Mouse (Mus musculus): ENCODE results near the gene Scaf1. TPM values are rescaled to one million over a fixed set of nuclear protein-coding genes. Genes with fewer than 3 reads are reported as not detected.

Gene Scaf1
- total and polyA plus RNA-seq, 2 experiments from 2014 or later: 45.6 to 77.7 TPM

GRCm38 (mm10) chr7:44985595-44986191, 30.5 kb downstream of the Scaf1 start:
- Histone ChIP-seq H3K9ac (replicated peaks; ENCODE audit: low read length) (peak overlapping the region; percentile 93), H3K9me3 (ENCODE audit: low read length) (no peaks in the 10 kb centered on the region), H3K36me3 (ENCODE audit: insufficient read depth, low read length) (peaks cover 16% of the 10 kb centered on the region), H3K27ac (peak overlapping the region; percentile 96), H3K4me3 (ENCODE audit: low read length) (peak overlapping the region; percentile 97), H3K4me1 (ENCODE audit: insufficient read depth, low read length) (peaks cover 13% of the 10 kb centered on the region), H3K27me3 (ENCODE audit: insufficient read depth, low read length) (no peaks in the 10 kb centered on the region), H3K4me2 (ENCODE audit: low read depth, low read length) (peak overlapping the region; percentile 71)
- peak; percentile 6 for ATAC-seq
- peak; percentile 53 for TF ChIP-seq CTCF (IDR thresholded peaks at IDR 0.05; ENCODE audit: low read depth)
- DNase-seq (ENCODE audit: low spot score): peak; percentile 82
- 0% methylated on average over 35 of the region's 45 CpGs for WGBS

- H3K4me1 ChIP-seq (ENCODE audit: insufficient read depth, low read length): peaks cover 13% of the 10 kb centered on the region
- WGBS: 34% methylated on average over 3 of the region's 3 CpGs
Measured at GRCm38 (mm10) chr7:44984833-44985164, 31.4 kb downstream of the Scaf1 start.

GRCm38 (mm10) chr7:44983944-44984832, 32.0 kb downstream of the Scaf1 start:
- DNase-seq (ENCODE audit: low spot score) (no peak), ATAC-seq (no peak)
- no peak for TF ChIP-seq CTCF (IDR thresholded peaks at IDR 0.05; ENCODE audit: low read depth)
- no peaks in the 10 kb centered on the region for H3K9me3 ChIP-seq (ENCODE audit: low read length)
- WGBS: 70% methylated on average over 7 of the region's 7 CpGs
- 0 out of 2 replicates have a peak overlapping the region, but pooled peaks have one; percentile 13 for H3K9ac ChIP-seq (replicated peaks; ENCODE audit: low read length)
- H3K4me3 ChIP-seq (ENCODE audit: low read length): no peak overlapping the region
- H3K27me3 ChIP-seq (ENCODE audit: insufficient read depth, low read length): no peaks in the 10 kb centered on the region
- H3K4me1 ChIP-seq (ENCODE audit: insufficient read depth, low read length): peaks cover 13% of the 10 kb centered on the region
- peak overlapping the region; percentile 71 for H3K4me2 ChIP-seq (ENCODE audit: low read depth, low read length)
- H3K36me3 ChIP-seq (ENCODE audit: insufficient read depth, low read length): peaks cover 31% of the 10 kb centered on the region
- no peak overlapping the region for H3K27ac ChIP-seq

More at GRCm38 (mm10) chr7:44984833-44985164, 31.4 kb downstream of the Scaf1 start:
- Histone ChIP-seq H3K27ac (peak overlapping the region; percentile 96; the same call in 1 of the 2 replicates), H3K4me2 (ENCODE audit: low read depth, low read length) (peak overlapping the region; percentile 71), H3K9me3 (ENCODE audit: low read length) (no peaks in the 10 kb centered on the region), H3K4me3 (ENCODE audit: low read length) (peak overlapping the region; percentile 97), H3K36me3 (ENCODE audit: insufficient read depth, low read length) (peaks cover 25% of the 10 kb centered on the region), H3K9ac (replicated peaks; ENCODE audit: low read length) (no peak overlapping the region), H3K27me3 (ENCODE audit: insufficient read depth, low read length) (no peaks in the 10 kb centered on the region)
- ATAC-seq (no peak), DNase-seq (ENCODE audit: low spot score) (no peak)
- no peak for TF ChIP-seq CTCF (IDR thresholded peaks at IDR 0.05; ENCODE audit: low read depth)

GRCm38 (mm10) chr7:44983085-44983484, 33.1 kb downstream of the Scaf1 start:
- Histone ChIP-seq H3K4me3 (ENCODE audit: low read length) (no peak overlapping the region), H3K9ac (replicated peaks; ENCODE audit: low read length) (no peak overlapping the region), H3K27ac (no peak overlapping the region), H3K4me1 (ENCODE audit: insufficient read depth, low read length) (peaks cover 10% of the 10 kb centered on the region), H3K36me3 (ENCODE audit: insufficient read depth, low read length) (peaks cover 39% of the 10 kb centered on the region), H3K4me2 (ENCODE audit: low read depth, low read length) (no peak overlapping the region), H3K27me3 (ENCODE audit: insufficient read depth, low read length) (no peaks in the 10 kb centered on the region), H3K9me3 (ENCODE audit: low read length) (no peaks in the 10 kb centered on the region)
- WGBS: 28% methylated on average over 6 of the region's 6 CpGs
- ATAC-seq: no peak
- peak; percentile 82 for DNase-seq (ENCODE audit: low spot score)
- TF ChIP-seq CTCF (IDR thresholded peaks at IDR 0.05; ENCODE audit: low read depth): peak; percentile 91

- no peak for TF ChIP-seq CTCF (IDR thresholded peaks at IDR 0.05; ENCODE audit: low read depth)
- DNase-seq (ENCODE audit: low spot score) (no peak), ATAC-seq (no peak)
- H3K4me3 ChIP-seq (ENCODE audit: low read length): no peak overlapping the region
- no peak overlapping the region for H3K27ac ChIP-seq
- H3K9me3 ChIP-seq (ENCODE audit: low read length): no peaks in the 10 kb centered on the region
- no peak overlapping the region for H3K4me2 ChIP-seq (ENCODE audit: low read depth, low read length)
- H3K4me1 ChIP-seq (ENCODE audit: insufficient read depth, low read length): 0 out of 2 replicates have a peak, but pooled peaks cover 7% of the 10 kb centered on the region
- peaks cover 51% of the 10 kb centered on the region for H3K36me3 ChIP-seq (ENCODE audit: insufficient read depth, low read length)
- H3K27me3 ChIP-seq (ENCODE audit: insufficient read depth, low read length): no peaks in the 10 kb centered on the region
- no peak overlapping the region for H3K9ac ChIP-seq (replicated peaks; ENCODE audit: low read length)
- 97% methylated on average over 8 of the region's 8 CpGs for WGBS
Measured at GRCm38 (mm10) chr7:44981539-44981938, 34.6 kb downstream of the Scaf1 start.

GRCm38 (mm10) chr7:44978300-44978699, 37.9 kb downstream of the Scaf1 start:
- 88% methylated on average over 3 of the region's 3 CpGs for WGBS
- Histone ChIP-seq H3K9ac (replicated peaks; ENCODE audit: low read length) (no peak overlapping the region), H3K9me3 (ENCODE audit: low read length) (no peaks in the 10 kb centered on the region), H3K36me3 (ENCODE audit: insufficient read depth, low read length) (peaks cover 55% of the 10 kb centered on the region), H3K27ac (no peak overlapping the region), H3K4me3 (ENCODE audit: low read length) (no peak overlapping the region), H3K27me3 (ENCODE audit: insufficient read depth, low read length) (no peaks in the 10 kb centered on the region), H3K4me2 (ENCODE audit: low read depth, low read length) (no peak overlapping the region), H3K4me1 (ENCODE audit: insufficient read depth, low read length) (peaks cover 4% of the 10 kb centered on the region; the same call in 1 of the 2 replicates)
- no peak for ATAC-seq
- no peak; the same call in 1 of the 2 replicates for TF ChIP-seq CTCF (IDR thresholded peaks at IDR 0.05; ENCODE audit: low read depth)
- no peak for DNase-seq (ENCODE audit: low spot score)
